Mouse (Mus musculus) heart, embryonic 13.5 days (tissue): ENCODE measurements around the gene Lce1m. TPM values are rescaled to one million over a fixed set of nuclear protein-coding genes. Genes with fewer than 3 reads are reported as not detected.
"Not testable (repeated sequence)": the region's sequence is repeated elsewhere in the genome, so short reads cannot be mapped to it uniquely, and the experiment has no call there.

ENCODE experiments used
- ATAC-seq: fragments of 200-750 bp; cut with Nextera tagmentation; 2 replicates; pipeline ENCODE4 v1.8.0; 2017; ENCODE audit warnings: moderate TSS enrichment; ENCODE audit not compliant: insufficient number of reproducible peaks, low FRiP score, low TSS enrichment; ENCODE audit errors: extremely low read depth
- H3K27ac ChIP-seq: fragments of 300-500 bp; sonication (generic); replicated peaks from 2 replicates; pipeline ENCODE4 v1.5.1; 2015; ENCODE audit warnings: moderate library complexity, mild to moderate bottlenecking, inconsistent platforms
- H3K27me3 ChIP-seq: fragments of 300-500 bp; sonication (generic); replicated peaks from 2 replicates; pipeline ENCODE4 v1.6.1; 2015; ENCODE audit warnings: mild to moderate bottlenecking, inconsistent platforms
- H3K36me3 ChIP-seq: fragments of 300-500 bp; sonication (generic); 2 replicates; pipeline ENCODE4 v1.6.1; 2015; ENCODE audit warnings: mild to moderate bottlenecking, inconsistent platforms
- H3K4me1 ChIP-seq: fragments of 300-500 bp; sonication (generic); 2 replicates; pipeline ENCODE4 v1.6.1; 2015; ENCODE audit warnings: inconsistent platforms
- H3K4me2 ChIP-seq: fragments of 300-500 bp; sonication (generic); 2 replicates; pipeline ENCODE4 v1.6.1; 2015; ENCODE audit warnings: inconsistent platforms, mild to moderate bottlenecking, moderate library complexity
- H3K4me3 ChIP-seq: fragments of 300-500 bp; sonication (generic); 2 replicates; pipeline ENCODE4 v1.5.1; 2015; ENCODE audit warnings: moderate library complexity, mild to moderate bottlenecking, inconsistent platforms
- H3K9ac ChIP-seq: fragments of 300-500 bp; sonication (generic); 2 replicates; pipeline ENCODE4 v1.6.1; 2015; ENCODE audit warnings: inconsistent platforms, mild to moderate bottlenecking, moderate library complexity
- H3K9me3 ChIP-seq: fragments of 300-500 bp; sonication (generic); 2 replicates; pipeline ENCODE4 v1.6.1; 2016; ENCODE audit warnings: inconsistent platforms
- WGBS: fragments of 180-500 bp; shearing (Covaris S2); methylation state at CpG from one replicate; pipeline ENCODE4 v1.1.7; 2015; ENCODE audit warnings: mixed read lengths; 5-methylcytosine and 5-hydroxymethylcytosine counted together
- polyA plus RNA-seq: library from polyadenylated mRNA; unstranded; fragments of >200 nt; fragmentation: Nextera tagmentation; extraction: Ambion mirVana; gene quantifications from 2 replicates; pipeline ENCODE4 v1.2.1, GENCODE M21; 2015

Lce1m gene
- not detected in 2 replicates for polyA plus RNA-seq

GRCm38 (mm10) chr3:93018960-93019359, at the start of gene Lce1m:
Gene Lce1m, minus strand, starts transcription at chr3:93019060.
- H3K27ac ChIP-seq: no peak within 1 kb of the TSS
- no peak for ATAC-seq
- WGBS: 82% methylated on average over 2 of the region's 2 CpGs
- peaks cover 6% of the 10 kb centered on the region; the same call in 1 of the 2 replicates for H3K27me3 ChIP-seq
- no peak within 1 kb of the TSS for H3K4me2 ChIP-seq
- no peak within 1 kb of the TSS for H3K9ac ChIP-seq
- H3K9me3 ChIP-seq: no peaks in the 10 kb centered on the region
- H3K4me1 ChIP-seq: peaks cover 8% of the 10 kb centered on the region; the same call in 1 of the 2 replicates
- no peaks in the 10 kb centered on the region for H3K36me3 ChIP-seq
- H3K4me3 ChIP-seq: no peak within 1 kb of the TSS

- not testable (repeated sequence) for H3K36me3 ChIP-seq, H3K4me2 ChIP-seq, H3K9ac ChIP-seq, H3K4me1 ChIP-seq, H3K4me3 ChIP-seq, H3K27ac ChIP-seq, H3K9me3 ChIP-seq, ATAC-seq, H3K27me3 ChIP-seq
Measured at GRCm38 (mm10) chr3:93068523-93068922, 49.7 kb upstream of the Lce1m start, which contains the start of gene Gm4858. Gene Gm4858, plus strand, starts transcription at chr3:93068823.

- no peak overlapping the region for H3K9ac ChIP-seq
- H3K27ac ChIP-seq: no peak overlapping the region
- no peaks in the 10 kb centered on the region for H3K4me1 ChIP-seq
- no peak overlapping the region for H3K4me2 ChIP-seq
- no peaks in the 10 kb centered on the region for H3K9me3 ChIP-seq
- no peak overlapping the region for H3K4me3 ChIP-seq
- no peak for ATAC-seq
- no peaks in the 10 kb centered on the region for H3K36me3 ChIP-seq
- WGBS: 43% methylated on average over 10 of the region's 10 CpGs
- no peaks in the 10 kb centered on the region for H3K27me3 ChIP-seq
Measured at GRCm38 (mm10) chr3:93052826-93053474, 34.1 kb upstream of the Lce1m start.

GRCm38 (mm10) chr3:93050182-93050581, 31.3 kb upstream of the Lce1m start:
- no peak overlapping the region for H3K9ac ChIP-seq
- H3K4me3 ChIP-seq: no peak overlapping the region
- H3K36me3 ChIP-seq: no peaks in the 10 kb centered on the region
- H3K4me1 ChIP-seq: no peaks in the 10 kb centered on the region
- ATAC-seq: no peak
- no peak overlapping the region for H3K27ac ChIP-seq
- WGBS: 72% methylated on average over 1 of the region's 1 CpGs
- no peaks in the 10 kb centered on the region for H3K9me3 ChIP-seq
- H3K27me3 ChIP-seq: no peaks in the 10 kb centered on the region
- H3K4me2 ChIP-seq: no peak overlapping the region

- WGBS: 46% methylated on average over 5 of the region's 5 CpGs
- H3K27me3 ChIP-seq: no peaks in the 10 kb centered on the region
- no peak overlapping the region for H3K4me3 ChIP-seq
- H3K36me3 ChIP-seq: no peaks in the 10 kb centered on the region
- H3K9me3 ChIP-seq: no peaks in the 10 kb centered on the region
- H3K27ac ChIP-seq: no peak overlapping the region
- H3K9ac ChIP-seq: no peak overlapping the region
- H3K4me2 ChIP-seq: no peak overlapping the region
- ATAC-seq: no peak
- H3K4me1 ChIP-seq: no peaks in the 10 kb centered on the region
Measured at GRCm38 (mm10) chr3:93031450-93031849, 12.6 kb upstream of the Lce1m start.

- no peaks in the 10 kb centered on the region for H3K9me3 ChIP-seq
- no peak overlapping the region for H3K9ac ChIP-seq
- H3K27ac ChIP-seq: no peak overlapping the region
- WGBS: 31% methylated on average over 2 of the region's 2 CpGs
- no peaks in the 10 kb centered on the region for H3K36me3 ChIP-seq
- H3K4me3 ChIP-seq: no peak overlapping the region
- H3K27me3 ChIP-seq: no peaks in the 10 kb centered on the region
- H3K4me2 ChIP-seq: no peak overlapping the region
- no peak; the same call in 1 of the 2 replicates for ATAC-seq
- H3K4me1 ChIP-seq: peaks cover 7% of the 10 kb centered on the region; the same call in 1 of the 2 replicates
Measured at GRCm38 (mm10) chr3:93025486-93025885, 6.6 kb upstream of the Lce1m start.

GRCm38 (mm10) chr3:93023411-93024184, 4.7 kb upstream of the Lce1m start:
- 73% methylated on average over 3 of the region's 3 CpGs for WGBS
- ATAC-seq: no peak
- Histone ChIP-seq H3K27ac (no peak overlapping the region), H3K36me3 (no peaks in the 10 kb centered on the region), H3K4me2 (no peak overlapping the region), H3K9me3 (no peaks in the 10 kb centered on the region), H3K4me3 (no peak overlapping the region), H3K9ac (no peak overlapping the region), H3K4me1 (peaks cover 7% of the 10 kb centered on the region; the same call in 1 of the 2 replicates), H3K27me3 (no peaks in the 10 kb centered on the region)

- Histone ChIP-seq H3K9me3 (no peaks in the 10 kb centered on the region), H3K36me3 (no peaks in the 10 kb centered on the region), H3K4me1 (peaks cover 7% of the 10 kb centered on the region; the same call in 1 of the 2 replicates), H3K9ac (no peak overlapping the region), H3K27me3 (peaks cover 6% of the 10 kb centered on the region; the same call in 1 of the 2 replicates), H3K4me3 (no peak overlapping the region), H3K27ac (no peak overlapping the region), H3K4me2 (no peak overlapping the region)
- ATAC-seq: no peak
- WGBS: 75% methylated on average over 1 of the region's 1 CpGs
Measured at GRCm38 (mm10) chr3:93021171-93021570, 2.3 kb upstream of the Lce1m start.

- Histone ChIP-seq H3K4me1 (peaks cover 10% of the 10 kb centered on the region; the same call in 1 of the 2 replicates), H3K4me2 (peak within 1 kb of the TSS; percentile 85), H3K36me3 (no peaks in the 10 kb centered on the region), H3K9ac (peak within 1 kb of the TSS; percentile 76), H3K4me3 (peak within 1 kb of the TSS; percentile 61), H3K27ac (no peak within 1 kb of the TSS), H3K27me3 (peaks cover 8% of the 10 kb centered on the region; the same call in 1 of the 2 replicates), H3K9me3 (no peaks in the 10 kb centered on the region)
- 45% methylated on average over 4 of the region's 4 CpGs for WGBS
- ATAC-seq: no peak
Measured at GRCm38 (mm10) chr3:93015460-93016104, 3.3 kb downstream of the Lce1m start, which contains the start of gene Crct1. Gene Crct1, minus strand, starts transcription at chr3:93015687.

GRCm38 (mm10) chr3:93014871-93015270, 4.0 kb downstream of the Lce1m start:
- Histone ChIP-seq H3K4me1 (peaks cover 10% of the 10 kb centered on the region; the same call in 1 of the 2 replicates), H3K27me3 (peaks cover 8% of the 10 kb centered on the region; the same call in 1 of the 2 replicates), H3K36me3 (no peaks in the 10 kb centered on the region), H3K9me3 (no peaks in the 10 kb centered on the region), H3K9ac (peak overlapping the region; percentile 76), H3K4me3 (peak overlapping the region; percentile 61), H3K4me2 (peak overlapping the region; percentile 85), H3K27ac (no peak overlapping the region)
- 31% methylated on average over 5 of the region's 5 CpGs for WGBS
- ATAC-seq: no peak

GRCm38 (mm10) chr3:93014378-93014801, 4.5 kb downstream of the Lce1m start:
- Histone ChIP-seq H3K27me3 (peaks cover 8% of the 10 kb centered on the region; the same call in 1 of the 2 replicates), H3K36me3 (no peaks in the 10 kb centered on the region), H3K9ac (peak overlapping the region; percentile 76), H3K9me3 (no peaks in the 10 kb centered on the region), H3K4me3 (peak overlapping the region; percentile 61), H3K27ac (no peak overlapping the region), H3K4me1 (peaks cover 10% of the 10 kb centered on the region; the same call in 1 of the 2 replicates), H3K4me2 (peak overlapping the region; percentile 85)
- WGBS: under 1% methylated on average over 24 of the region's 24 CpGs
- ATAC-seq: no peak; the same call in 1 of the 2 replicates
